Mouse (Mus musculus) ZHBTc4 (cell line): ENCODE measurements around the gene Amh.
"Not testable (repeated sequence)": the region's sequence is repeated elsewhere in the genome, so short reads cannot be mapped to it uniquely, and the experiment has no call there.

Experiments
- DNase-seq: peaks from one replicate; pipeline ENCODE4 v3.0.0-alpha.2; 2011; ENCODE audit warnings: low read depth, low spot score

Amh gene

DNA sequence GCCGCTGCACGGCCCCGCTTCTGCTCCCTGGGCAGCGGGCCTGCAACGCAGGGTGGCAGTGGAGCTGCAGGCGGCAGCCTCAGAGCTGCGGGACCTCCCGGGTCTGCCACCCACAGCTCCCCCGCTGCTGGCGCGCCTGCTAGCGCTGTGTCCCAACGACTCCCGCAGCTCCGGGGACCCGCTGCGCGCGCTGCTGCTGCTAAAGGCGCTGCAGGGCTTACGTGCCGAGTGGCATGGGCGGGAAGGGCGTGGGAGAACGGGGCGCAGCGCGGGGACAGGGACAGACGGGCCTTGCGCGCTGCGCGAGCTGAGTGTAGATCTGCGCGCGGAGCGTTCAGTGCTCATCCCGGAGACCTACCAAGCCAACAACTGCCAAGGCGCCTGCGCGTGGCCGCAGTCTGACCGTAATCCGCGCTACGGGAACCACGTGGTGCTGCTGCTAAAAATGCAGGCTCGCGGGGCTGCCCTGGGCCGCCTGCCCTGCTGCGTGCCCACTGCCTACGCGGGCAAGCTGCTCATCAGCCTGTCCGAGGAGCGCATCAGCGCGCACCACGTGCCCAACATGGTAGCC is 2.1 kb downstream of the Amh start:
- peak; percentile 85 for DNase-seq

GRCm38 (mm10) chr10:80808099-80808984 is 3.3 kb downstream of the Amh start:
- no peak for DNase-seq

- DNase-seq: peak; percentile 39
Observed at GRCm38 (mm10) chr10:80808985-80809632, 4.1 kb downstream of the Amh start.

DNA sequence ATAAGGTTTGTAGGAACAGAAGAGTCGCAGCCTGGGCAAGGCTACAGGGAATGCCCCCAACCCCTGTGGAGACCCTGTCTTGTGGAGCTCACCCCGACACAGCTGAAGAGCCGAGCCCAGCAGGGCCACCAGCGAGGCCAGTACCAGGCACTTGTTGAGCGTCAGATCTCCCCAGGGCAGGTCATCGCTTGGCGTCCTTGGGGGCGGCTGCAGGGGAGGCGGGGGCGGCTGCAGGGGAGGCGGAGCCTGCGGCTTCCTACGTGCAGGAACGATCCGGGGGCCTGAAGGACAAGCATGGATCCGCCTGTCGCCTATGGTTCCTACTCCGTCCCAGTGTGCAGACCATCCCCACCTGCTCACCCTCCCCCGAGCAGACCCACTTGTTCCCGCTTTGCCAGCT is 5.0 kb downstream of the Amh start:
- no peak for DNase-seq

DNA sequence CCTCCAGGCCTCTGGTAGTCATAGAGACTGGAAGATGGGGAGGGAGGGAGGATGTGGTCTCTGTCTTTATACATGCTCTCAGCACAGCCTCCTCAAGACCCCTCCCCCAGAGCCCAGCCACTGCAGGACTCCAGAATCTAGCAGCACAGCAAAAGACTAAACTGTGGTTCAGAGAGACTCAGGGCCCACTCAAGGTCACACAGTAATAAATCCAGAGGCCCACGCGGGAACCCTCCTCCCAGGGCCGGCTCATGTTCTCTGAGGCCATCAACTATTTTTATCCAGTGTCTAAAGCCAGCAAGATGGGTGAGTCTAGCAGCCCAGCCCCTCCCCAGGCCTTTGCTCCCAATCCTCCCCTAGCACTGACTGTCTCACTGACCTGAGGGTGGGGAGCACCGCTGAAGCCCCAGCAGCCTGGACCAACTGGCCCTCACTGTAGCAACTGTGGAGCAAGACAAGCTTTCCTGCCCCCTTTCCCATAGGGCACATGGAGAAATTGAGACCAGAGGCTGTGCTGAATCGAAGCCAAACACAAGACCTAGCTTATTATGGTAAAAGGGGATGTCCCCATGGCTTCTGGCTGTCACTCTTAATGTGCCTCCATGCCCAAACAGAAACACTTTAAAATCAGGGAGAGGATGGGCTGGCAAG is 7.5 kb downstream of the Amh start:
- DNase-seq: no peak

DNA sequence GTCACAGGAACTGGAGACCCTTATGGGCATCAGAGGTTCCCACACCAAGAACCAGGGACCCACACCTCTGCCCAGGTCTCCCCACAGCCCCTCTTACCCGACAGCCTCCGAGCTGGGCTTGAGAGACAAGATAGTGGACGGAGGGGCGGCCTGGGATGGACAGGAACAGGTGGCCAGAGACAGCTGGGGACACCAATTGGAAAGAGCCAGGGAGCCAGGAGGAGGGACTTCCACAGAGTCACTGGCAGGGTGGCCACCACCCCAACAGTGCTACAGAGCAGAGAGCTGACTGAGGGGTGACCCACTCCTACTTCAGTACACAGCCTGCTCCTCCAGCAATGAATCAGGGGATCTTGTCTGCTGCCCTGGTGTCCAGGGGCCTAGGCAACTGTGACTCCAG is 8.3 kb downstream of the Amh start, which contains the start of gene Jsrp1:
Jsrp1 (minus strand) TSS at position 133 of the 400 bp plus-strand sequence.
- DNase-seq: no peak

DNA sequence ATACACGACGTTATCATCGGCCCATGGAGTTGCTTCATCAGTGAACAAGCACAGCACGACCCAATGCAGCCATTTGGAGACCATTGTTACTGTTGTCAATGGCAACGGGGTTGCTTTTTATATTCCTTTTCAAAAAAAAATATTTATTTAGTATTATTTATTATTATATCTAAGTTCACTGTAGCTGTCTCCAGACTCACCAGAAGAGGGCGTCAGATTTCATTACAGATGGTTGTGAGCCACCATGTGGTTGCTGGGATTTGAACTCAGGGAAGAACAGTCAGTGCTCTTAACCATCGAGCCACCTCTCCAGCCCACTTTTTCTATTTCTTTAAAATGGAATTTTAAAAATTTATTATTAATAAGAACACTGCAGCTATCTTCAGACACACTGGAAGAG is 9.8 kb downstream of the Amh start:
- no peak for DNase-seq

- DNase-seq: not testable (repeated sequence)
Observed at GRCm38 (mm10) chr10:80816303-80816702, 11.3 kb downstream of the Amh start.

GRCm38 (mm10) chr10:80817164-80817563 is 12.1 kb downstream of the Amh start:
- DNase-seq: no peak

DNA sequence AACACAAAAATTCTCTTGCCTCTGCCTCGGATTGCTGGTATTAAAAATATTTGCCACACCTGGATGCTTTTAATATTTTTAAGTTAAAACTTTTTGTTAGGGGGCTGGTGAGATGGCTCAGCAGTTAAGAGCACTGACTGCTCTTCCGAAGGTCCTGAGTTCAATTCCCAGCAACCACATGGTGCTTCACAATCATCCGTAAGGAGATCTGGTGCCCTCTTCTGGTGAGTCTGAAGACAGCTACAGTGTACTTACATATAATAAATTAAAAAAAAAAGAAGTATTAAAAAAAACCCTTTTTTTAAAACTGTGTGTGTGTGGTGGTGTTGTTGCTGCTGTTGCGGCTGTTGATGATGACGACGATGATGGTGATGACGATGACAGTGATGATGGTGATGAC is 12.9 kb downstream of the Amh start:
- peak; percentile 62 for DNase-seq

DNA sequence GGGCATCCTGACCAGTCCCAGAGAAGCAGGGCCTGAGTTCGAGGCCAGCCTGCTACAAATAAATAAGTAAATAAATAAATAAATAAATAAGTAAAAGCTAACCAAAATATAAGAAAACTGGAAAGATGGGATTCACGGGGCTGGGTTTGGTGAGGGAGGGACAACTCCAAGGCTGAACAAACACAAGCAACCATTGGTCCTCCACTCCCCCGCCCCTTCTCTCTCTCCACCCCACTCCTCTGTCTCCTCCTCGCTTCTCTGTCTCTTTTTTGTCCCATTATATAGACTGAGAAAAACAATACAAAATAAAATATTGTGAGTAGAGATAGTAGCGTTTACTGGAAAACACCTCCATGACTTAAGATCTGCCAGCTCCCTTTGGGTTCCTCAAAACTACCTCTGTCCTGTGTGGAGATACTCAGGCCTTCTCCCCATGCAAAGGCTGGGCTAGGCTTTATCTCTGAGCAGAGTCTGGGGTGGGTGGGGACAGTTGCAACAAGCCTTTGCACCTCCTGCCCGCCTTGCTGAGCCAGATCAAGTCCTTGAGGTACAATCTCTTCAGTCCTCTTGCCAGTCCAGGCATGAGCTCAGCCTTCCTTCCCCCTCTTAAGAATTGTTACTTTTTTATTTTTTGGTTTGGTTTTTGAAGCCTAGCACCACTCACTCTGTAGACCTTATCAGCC is 13.7 kb downstream of the Amh start:
- no peak for DNase-seq

DNA sequence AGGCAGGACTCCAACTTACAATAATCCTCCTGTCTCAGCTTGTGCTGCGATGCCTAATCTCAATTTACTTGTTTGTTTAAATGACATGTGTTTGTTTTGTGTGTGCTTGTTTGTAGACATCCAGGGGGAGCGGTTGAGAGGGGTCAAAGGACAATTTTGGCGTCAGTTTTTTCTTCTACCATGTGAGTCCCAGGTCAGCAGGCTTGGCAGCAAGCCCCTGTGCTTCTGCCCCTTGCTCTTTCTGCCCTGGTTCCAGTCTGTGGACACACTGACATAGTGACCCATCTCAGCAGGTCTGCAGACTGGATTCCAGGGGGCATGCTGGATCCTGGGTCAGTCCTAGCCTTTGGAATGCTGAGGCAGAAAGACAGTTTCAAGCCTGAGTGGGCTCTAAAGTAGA is 14.4 kb downstream of the Amh start:
- no peak for DNase-seq

DNA sequence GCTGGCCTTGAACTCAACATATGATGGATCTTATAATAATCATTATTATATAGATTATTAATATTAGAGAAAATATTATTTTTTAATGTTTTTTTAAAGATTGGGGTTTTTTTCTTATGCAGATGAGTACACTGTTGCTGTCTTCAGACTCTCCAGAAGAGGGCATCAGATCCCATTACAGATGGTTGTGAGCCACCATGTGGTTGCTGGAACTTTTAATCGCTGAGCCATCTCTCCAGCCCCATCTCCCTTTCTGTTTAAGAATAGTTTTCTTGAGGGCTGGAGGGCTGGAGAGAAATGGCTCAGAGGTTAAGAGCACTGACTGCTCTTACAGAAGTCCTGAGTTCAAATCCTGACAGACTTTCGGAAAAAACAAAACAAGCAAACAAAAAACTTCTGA is 16.9 kb downstream of the Amh start:
- DNase-seq: peak; percentile 67

DNA sequence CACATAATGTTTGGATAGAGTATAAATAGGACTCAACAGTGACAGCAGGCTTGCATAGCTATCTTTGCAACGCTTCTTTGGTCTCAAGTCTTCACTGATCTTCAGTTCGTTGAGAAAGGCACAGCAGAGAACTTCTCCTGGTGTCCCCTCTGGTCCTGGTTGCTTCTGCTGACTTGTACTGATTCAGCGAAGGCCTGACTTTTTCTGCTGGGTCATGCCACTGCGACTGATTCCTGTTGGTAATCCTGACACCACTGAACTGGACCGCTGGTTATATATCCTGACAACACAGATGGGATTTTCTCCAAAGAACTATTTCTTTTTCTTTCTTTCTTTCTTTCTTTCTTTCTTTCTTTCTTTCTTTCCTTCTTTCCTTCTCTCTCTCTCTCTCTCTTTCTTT is 17.5 kb downstream of the Amh start:
- no peak for DNase-seq

GRCm38 (mm10) chr10:80823316-80823715 is 18.3 kb downstream of the Amh start:
- DNase-seq: no peak

GRCm38 (mm10) chr10:80823847-80824643 is 19.0 kb downstream of the Amh start:
- peak; percentile 52 for DNase-seq

DNA sequence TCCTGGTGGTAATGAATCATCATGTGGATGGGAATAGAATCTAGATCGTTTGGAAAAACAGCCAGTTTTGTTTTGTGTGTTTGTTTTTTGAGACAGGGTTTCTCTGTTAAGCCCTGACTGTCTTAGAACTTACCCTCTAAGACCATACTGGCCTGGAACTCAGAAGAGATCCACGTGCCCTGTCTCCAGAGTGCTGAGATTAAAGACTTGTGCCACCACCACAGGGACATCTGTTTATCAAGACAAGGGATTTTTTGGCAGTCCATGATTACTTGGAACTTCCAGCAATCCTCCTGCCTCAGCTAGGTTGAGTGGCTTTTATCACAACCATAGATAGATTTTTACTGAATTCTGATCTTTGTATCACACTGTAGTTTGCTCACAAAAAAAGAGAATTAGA is 19.8 kb downstream of the Amh start:
- no peak for DNase-seq

- DNase-seq: peak; percentile 100
Observed at GRCm38 (mm10) chr10:80826151-80827062, 21.4 kb downstream of the Amh start, which contains the start of gene Oaz1. Gene Oaz1 (plus strand): TSS chr10:80826656.

DNA sequence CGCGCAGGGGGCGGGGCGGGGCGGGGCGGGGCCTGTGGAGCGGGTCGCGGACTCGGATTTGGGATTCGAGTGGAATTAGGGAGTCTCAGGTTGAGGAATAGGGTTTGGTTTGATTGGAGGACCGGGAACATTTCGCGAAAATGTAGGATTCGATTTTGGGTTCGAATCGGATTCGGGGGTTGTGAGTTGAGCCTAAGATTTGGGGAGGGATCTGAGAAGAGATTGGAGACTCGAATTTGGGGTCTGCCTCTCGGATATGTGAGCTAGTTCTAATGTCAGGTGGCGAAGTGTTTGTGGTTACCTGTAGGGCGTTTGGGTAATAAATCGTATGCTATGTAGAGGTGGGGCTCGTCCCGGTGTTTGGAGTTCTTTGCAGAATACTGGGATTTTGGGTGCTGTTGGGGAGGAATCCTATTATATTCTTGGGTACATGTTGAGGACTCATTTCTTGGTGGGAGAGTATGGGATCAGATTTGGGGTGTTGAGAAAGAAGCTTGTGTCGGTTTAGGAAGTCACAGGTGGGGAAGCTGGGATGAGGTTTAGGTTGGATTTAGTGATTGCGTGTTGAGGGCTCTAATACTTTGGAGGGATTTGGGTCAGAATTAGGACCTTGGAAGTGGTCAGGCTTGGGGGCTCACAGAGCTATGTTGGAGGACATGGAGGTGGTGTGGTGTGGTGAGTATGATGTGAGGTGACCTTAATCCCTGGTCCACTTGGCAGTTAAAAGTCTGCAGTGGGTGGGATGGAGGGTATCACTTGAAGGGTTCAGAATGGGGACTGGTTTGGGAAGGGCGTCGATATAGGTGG is 22.2 kb downstream of the Amh start:
- no peak for DNase-seq
